Mouse (Mus musculus) liver, embryonic 13.5 days (tissue): ENCODE results near the gene Iqcf6. TPM values are rescaled to one million over a fixed set of nuclear protein-coding genes. Genes with fewer than 3 reads are reported as not detected.
"Not testable (repeated sequence)": the region's sequence is repeated elsewhere in the genome, so short reads cannot be mapped to it uniquely, and the experiment has no call there.

Source experiments
- ATAC-seq: fragments of 200-750 bp; cut with Nextera tagmentation; 2 replicates; pipeline ENCODE4 v1.8.0; 2017; ENCODE audit warnings: low read depth, mild to moderate bottlenecking, moderate number of reproducible peaks, moderate library complexity
- DNase-seq: peaks from one replicate; pipeline ENCODE4 v3.0.0; 2022
- H3K27ac ChIP-seq: fragments of 300-500 bp; sonication (generic); 2 replicates; pipeline ENCODE4 v1.5.1; 2015; ENCODE audit warnings: moderate library complexity, mild to moderate bottlenecking, inconsistent platforms
- H3K27me3 ChIP-seq: fragments of 300-500 bp; sonication (generic); 2 replicates; pipeline ENCODE4 v1.6.1; 2015; ENCODE audit warnings: mild to moderate bottlenecking, inconsistent platforms
- H3K36me3 ChIP-seq: fragments of 300-500 bp; sonication (generic); 2 replicates; pipeline ENCODE4 v1.6.1; 2015; ENCODE audit warnings: mild to moderate bottlenecking, inconsistent platforms
- H3K4me1 ChIP-seq: fragments of 300-500 bp; sonication (generic); replicated peaks from 2 replicates; pipeline ENCODE4 v1.6.1; 2015; ENCODE audit warnings: inconsistent platforms
- H3K4me2 ChIP-seq: fragments of 300-500 bp; sonication (generic); 2 replicates; pipeline ENCODE4 v1.6.1; 2015; ENCODE audit warnings: inconsistent platforms, mild to moderate bottlenecking, moderate library complexity
- H3K4me3 ChIP-seq: fragments of 300-500 bp; sonication (generic); replicated peaks from 2 replicates; pipeline ENCODE4 v1.5.1; 2015; ENCODE audit warnings: mild to moderate bottlenecking, inconsistent platforms
- H3K9ac ChIP-seq: fragments of 300-500 bp; sonication (generic); 2 replicates; pipeline ENCODE4 v1.6.1; 2015; ENCODE audit warnings: mild to moderate bottlenecking, inconsistent platforms
- H3K9me3 ChIP-seq: fragments of 300-500 bp; sonication (generic); replicated peaks from 2 replicates; pipeline ENCODE4 v1.6.1; 2016; ENCODE audit warnings: inconsistent platforms
- WGBS: fragments of 180-500 bp; shearing (Covaris S2); methylation state at CpG from one replicate; pipeline ENCODE4 v1.1.7; 2015; ENCODE audit not compliant: insufficient replicate concordance; 5-methylcytosine and 5-hydroxymethylcytosine counted together
- polyA plus RNA-seq: library from polyadenylated mRNA; unstranded; fragments of >200 nt; fragmentation: Nextera tagmentation; extraction: Ambion mirVana; gene quantifications from 2 replicates; pipeline ENCODE4 v1.2.1, GENCODE M21; 2015

Iqcf6 gene
- not detected in 2 replicates for polyA plus RNA-seq

DNA sequence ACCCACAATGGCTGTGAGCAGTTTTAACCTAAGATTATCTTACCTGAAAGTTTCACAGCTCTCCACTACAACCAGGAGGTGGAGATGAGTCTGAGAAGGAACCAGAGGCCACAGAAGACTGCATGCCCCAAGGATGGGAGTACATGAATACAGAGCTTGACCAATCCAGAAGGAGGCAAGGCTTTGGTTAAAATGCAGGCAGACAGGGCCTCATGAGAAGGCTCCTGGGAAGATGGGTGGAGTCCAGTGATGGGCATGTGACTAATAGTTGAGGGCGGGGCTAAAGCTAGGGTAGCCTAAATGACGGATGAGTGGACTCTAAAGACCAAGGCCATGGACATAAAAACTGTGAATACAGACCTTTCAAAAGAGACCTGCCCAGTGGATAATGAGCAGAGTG, at the start of gene Iqcf6:
Iqcf6 (plus strand) TSS at position 301 of the 400 bp plus-strand sequence.
- ATAC-seq, result no peak
- H3K27me3 ChIP-seq, result no peaks in the 10 kb centered on the region
- H3K4me1 ChIP-seq, result no peaks in the 10 kb centered on the region
- DNase-seq, result no peak
- H3K9ac ChIP-seq, result no peak within 1 kb of the TSS
- H3K27ac ChIP-seq, result no peak within 1 kb of the TSS
- WGBS, result 45% methylated on average over 2 of the region's 2 CpGs
- H3K36me3 ChIP-seq, result no peaks in the 10 kb centered on the region
- H3K4me3 ChIP-seq, result no peak within 1 kb of the TSS
- no peaks in the 10 kb centered on the region for H3K9me3 ChIP-seq
- H3K4me2 ChIP-seq, result no peak within 1 kb of the TSS

DNA sequence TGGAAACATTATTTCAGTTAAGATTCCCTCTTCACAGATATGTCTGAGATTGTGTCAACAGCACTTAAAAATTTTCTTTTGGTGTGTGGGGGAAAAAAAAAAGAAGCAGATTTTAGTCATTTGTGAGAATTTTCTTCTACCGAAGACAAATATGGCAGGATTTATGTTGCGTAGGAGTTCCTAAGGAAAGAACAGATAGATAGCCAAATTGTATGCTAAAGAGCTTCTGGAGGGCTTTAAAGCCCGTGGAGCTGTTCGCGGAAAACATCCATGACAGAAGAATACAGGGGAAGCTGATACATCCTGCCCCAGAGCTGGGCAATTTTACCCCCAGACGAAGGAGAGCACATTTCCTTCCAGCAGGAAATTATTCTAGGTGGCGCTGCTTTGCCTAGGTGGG, 46.4 kb upstream of the Iqcf6 start:
- Histone ChIP-seq H3K4me3 (no peak overlapping the region), H3K9ac (no peak overlapping the region), H3K4me2 (no peak overlapping the region), H3K36me3 (no peaks in the 10 kb centered on the region), H3K4me1 (no peaks in the 10 kb centered on the region), H3K9me3 (no peaks in the 10 kb centered on the region), H3K27ac (no peak overlapping the region), H3K27me3 (no peaks in the 10 kb centered on the region)
- WGBS, result 64% methylated on average over 7 of the region's 7 CpGs
- ATAC-seq (no peak), DNase-seq (no peak)

DNA sequence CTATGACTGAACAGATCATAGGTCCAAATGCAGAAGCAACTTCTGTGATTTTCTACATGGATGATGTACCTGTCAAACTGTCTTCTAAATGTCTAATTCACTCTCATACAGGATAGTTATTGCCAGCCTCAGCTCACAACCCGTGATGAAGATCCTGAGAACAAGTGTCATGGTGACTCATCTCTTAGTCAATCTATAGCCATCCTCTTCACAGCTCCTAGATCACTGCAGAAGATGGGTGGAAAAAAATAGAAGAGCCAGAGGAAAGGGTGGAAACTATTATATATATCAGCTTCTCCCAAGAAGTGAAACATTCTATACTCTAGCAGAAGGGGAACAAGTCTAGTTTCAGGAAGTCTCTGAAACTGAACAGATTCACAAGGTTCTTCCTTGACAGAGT, 43.8 kb upstream of the Iqcf6 start:
- DNase-seq (no peak), ATAC-seq (no peak)
- Histone ChIP-seq H3K36me3 (no peaks in the 10 kb centered on the region), H3K4me1 (no peaks in the 10 kb centered on the region), H3K4me2 (no peak overlapping the region), H3K27me3 (no peaks in the 10 kb centered on the region), H3K9me3 (no peaks in the 10 kb centered on the region), H3K9ac (no peak overlapping the region), H3K4me3 (no peak overlapping the region), H3K27ac (no peak overlapping the region)
- 40% methylated on average over 1 of the region's 1 CpGs for WGBS

DNA sequence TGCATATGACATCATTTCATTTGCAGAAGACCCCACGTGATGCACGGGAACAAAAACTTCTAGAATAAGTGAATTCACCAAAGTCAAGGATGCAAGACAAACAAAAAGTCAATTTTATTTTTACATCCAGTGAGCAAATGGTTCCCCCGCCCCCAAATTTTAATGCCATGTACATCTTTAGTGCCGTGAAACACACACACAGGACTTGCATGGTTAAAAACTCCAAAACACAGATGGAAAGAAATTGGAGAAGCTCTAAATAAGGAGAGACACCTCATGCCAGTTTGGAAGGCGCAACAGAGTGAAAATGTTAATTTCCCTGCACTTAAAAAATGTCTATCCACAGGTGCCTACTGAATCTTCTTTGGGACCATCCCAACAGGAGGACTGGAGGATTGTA, 34.2 kb upstream of the Iqcf6 start:
- no peak for DNase-seq
- Histone ChIP-seq H3K4me1 (no peaks in the 10 kb centered on the region), H3K27ac (no peak overlapping the region), H3K36me3 (no peaks in the 10 kb centered on the region), H3K27me3 (no peaks in the 10 kb centered on the region), H3K4me2 (no peak overlapping the region), H3K9me3 (no peaks in the 10 kb centered on the region), H3K4me3 (no peak overlapping the region), H3K9ac (no peak overlapping the region)
- 70% methylated on average over 5 of the region's 5 CpGs for WGBS
- no peak for ATAC-seq

DNA sequence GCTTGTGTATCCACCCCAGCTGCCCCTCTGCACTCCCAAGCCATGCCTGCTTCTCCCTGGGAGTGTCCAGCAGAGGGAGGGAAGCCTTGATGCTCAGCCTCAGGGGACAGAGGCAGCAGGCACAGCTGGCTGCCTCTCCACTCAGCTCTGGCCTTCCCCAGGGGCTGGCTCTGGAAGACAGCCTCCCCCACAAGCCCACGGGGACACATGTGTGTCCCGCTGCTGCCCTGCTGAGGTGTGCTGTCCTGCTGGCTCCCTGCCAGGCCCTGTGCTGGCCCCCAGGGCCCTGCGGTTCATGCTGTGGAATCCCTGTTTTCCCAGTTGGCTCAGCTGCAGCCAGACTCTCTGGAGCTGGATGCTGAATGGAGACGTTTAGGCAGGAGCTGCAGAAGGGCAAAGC, 31.0 kb upstream of the Iqcf6 start:
- ATAC-seq, H3K4me2 ChIP-seq, H3K36me3 ChIP-seq, H3K27ac ChIP-seq, H3K27me3 ChIP-seq, H3K9me3 ChIP-seq, H3K9ac ChIP-seq, H3K4me1 ChIP-seq, H3K4me3 ChIP-seq, DNase-seq: not testable (repeated sequence)
- WGBS, result 39% methylated on average over 4 of the region's 4 CpGs

DNA sequence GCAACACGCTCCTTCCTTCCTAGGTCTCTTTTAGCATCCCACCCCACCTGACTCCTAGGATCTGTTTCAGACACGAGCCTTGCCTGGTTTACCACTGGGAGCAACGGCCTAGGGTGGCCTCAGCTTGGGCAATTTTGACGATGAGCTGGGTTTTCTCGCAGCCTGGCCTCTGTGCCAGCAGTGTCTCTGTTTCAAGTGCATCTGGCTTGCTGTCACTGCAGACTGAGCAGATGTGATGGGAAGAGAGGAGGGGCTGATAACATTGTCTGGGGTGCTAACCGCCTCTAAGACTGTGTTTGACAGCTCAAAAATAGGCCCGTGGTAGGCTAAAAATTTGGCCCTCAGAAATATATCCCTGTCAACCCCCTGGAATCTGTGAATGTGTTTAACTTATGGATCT, 30.5 kb upstream of the Iqcf6 start:
- WGBS, result 62% methylated on average over 7 of the region's 7 CpGs
- H3K27ac ChIP-seq, result no peak overlapping the region

DNA sequence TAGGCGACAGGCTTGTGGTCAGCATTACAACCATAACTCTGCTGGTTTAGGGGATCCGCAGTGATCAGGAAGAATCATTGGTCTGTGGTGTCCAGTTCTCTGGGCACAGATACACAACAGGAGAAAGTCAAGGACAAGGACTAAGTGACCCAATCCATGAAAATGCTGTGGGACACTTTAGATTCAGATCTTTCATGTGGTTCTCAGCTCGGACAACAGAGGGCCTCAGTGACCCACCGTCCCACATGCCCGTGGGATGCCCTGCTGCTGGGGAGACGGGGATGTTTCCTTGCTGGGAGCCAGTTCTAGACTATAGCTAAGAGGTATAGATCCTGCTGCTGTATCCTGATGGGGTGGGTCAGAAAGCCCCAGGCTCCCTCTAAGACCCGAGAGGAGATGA, 27.9 kb upstream of the Iqcf6 start:
- ATAC-seq (no peak), DNase-seq (no peak)
- Histone ChIP-seq H3K27ac (no peak overlapping the region), H3K4me3 (no peak overlapping the region), H3K4me1 (no peaks in the 10 kb centered on the region), H3K4me2 (no peak overlapping the region), H3K9me3 (no peaks in the 10 kb centered on the region), H3K27me3 (no peaks in the 10 kb centered on the region), H3K9ac (no peak overlapping the region), H3K36me3 (no peaks in the 10 kb centered on the region)
- 30% methylated on average over 7 of the region's 7 CpGs for WGBS

More for the DNA sequence above, 30.5 kb upstream of the Iqcf6 start:
- no peaks in the 10 kb centered on the region for H3K4me1 ChIP-seq
- H3K4me3 ChIP-seq, result no peak overlapping the region
- H3K4me2 ChIP-seq, result no peak overlapping the region
- no peaks in the 10 kb centered on the region for H3K27me3 ChIP-seq
- no peaks in the 10 kb centered on the region for H3K9me3 ChIP-seq
- H3K9ac ChIP-seq, result no peak overlapping the region
- no peaks in the 10 kb centered on the region for H3K36me3 ChIP-seq
- ATAC-seq (no peak), DNase-seq (no peak)

DNA sequence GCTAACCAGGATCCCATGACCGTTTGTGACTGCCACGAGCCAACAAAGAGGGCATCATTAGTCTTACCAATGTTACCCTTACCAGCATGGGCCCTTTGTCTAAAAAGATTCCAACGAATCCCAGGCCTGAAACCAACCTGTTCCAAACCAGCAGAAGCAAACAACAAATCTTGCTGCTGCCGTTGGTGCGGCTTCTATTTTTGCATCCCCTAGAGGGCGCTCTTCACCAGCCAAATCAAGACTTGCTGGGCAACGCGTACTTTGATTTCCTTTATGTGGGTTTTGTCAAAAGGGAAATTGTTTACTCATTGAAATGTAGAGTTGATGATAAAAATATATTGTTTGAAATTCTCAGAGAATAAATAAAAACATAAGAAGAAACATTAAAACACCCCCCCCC, 25.8 kb upstream of the Iqcf6 start:
- Histone ChIP-seq H3K9ac (no peak overlapping the region), H3K27ac (no peak overlapping the region), H3K4me3 (no peak overlapping the region), H3K4me1 (no peaks in the 10 kb centered on the region), H3K4me2 (no peak overlapping the region), H3K36me3 (no peaks in the 10 kb centered on the region), H3K9me3 (no peaks in the 10 kb centered on the region), H3K27me3 (no peaks in the 10 kb centered on the region)
- peak; percentile 16 for DNase-seq
- 24% methylated on average over 8 of the region's 8 CpGs for WGBS
- ATAC-seq, result no peak

DNA sequence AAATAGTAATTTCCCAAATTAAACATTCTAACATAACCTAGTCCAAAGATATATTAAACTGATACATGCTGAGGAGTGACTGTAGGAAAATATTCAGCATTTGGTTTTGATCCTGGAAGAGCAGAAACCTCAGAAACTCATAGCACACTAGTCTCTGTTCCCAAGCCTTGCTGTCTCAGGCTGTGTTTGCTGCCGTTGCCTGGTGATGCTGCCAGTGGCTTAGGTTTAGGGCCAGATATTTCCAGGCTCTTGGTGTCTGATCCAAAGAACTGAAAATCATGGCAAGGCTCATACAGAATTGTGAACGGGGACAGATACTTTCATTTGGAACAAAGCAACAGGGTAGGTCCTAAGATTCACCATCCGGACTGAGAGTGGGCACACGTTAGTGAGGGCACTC, 15.7 kb upstream of the Iqcf6 start:
- no peak overlapping the region for H3K4me2 ChIP-seq
- no peak for DNase-seq
- no peak overlapping the region for H3K9ac ChIP-seq
- no peak for ATAC-seq
- no peaks in the 10 kb centered on the region for H3K4me1 ChIP-seq
- 65% methylated on average over 4 of the region's 4 CpGs for WGBS
- H3K27me3 ChIP-seq, result no peaks in the 10 kb centered on the region
- no peak overlapping the region for H3K27ac ChIP-seq
- H3K36me3 ChIP-seq, result no peaks in the 10 kb centered on the region
- H3K9me3 ChIP-seq, result no peaks in the 10 kb centered on the region
- no peak overlapping the region for H3K4me3 ChIP-seq

DNA sequence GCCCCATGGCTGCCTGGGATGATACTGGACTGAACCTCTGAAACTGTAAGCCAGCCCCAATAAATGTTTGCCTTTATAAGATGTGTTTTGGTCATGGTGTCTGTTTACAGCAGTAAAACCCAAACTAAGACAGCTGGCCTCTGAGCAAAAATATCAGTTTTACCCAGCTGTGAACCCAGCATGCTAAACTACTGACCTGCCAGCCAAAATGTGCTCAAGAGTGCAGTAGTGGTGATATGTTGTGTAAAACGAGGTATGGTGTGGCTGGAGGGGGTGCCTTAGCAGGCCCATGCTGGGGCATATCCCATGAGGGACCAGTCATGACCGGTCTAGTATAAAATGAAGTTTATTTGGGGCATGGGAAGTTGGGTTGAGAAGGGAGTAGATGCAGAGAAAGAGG, 12.4 kb upstream of the Iqcf6 start:
- H3K4me3 ChIP-seq, result no peak overlapping the region
- no peaks in the 10 kb centered on the region for H3K36me3 ChIP-seq
- DNase-seq, result no peak
- no peaks in the 10 kb centered on the region for H3K9me3 ChIP-seq
- WGBS, result 39% methylated on average over 2 of the region's 2 CpGs
- no peaks in the 10 kb centered on the region for H3K4me1 ChIP-seq
- no peak overlapping the region for H3K9ac ChIP-seq
- no peaks in the 10 kb centered on the region for H3K27me3 ChIP-seq
- H3K27ac ChIP-seq, result no peak overlapping the region
- ATAC-seq, result no peak
- H3K4me2 ChIP-seq, result no peak overlapping the region

DNA sequence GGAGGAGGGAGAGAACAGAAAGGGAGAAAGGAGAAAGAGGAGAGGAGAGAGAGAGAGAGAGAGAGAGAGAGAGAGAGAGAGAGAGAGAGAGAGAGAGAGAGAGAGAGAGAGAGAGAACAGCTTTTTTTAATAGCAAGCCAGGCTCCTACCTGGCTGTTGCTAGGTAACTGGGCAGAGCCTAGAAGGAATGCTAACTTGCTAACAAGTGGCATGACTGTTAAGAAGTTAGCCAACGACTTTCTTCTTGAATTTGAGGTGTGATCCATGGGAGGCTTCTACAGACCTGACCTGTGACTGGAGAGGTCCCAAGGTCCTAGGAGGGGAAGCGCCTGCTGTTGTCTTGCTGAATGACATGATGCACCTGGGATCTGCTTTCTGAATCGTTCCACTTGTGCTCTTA, 11.8 kb upstream of the Iqcf6 start:
- no peak overlapping the region for H3K9ac ChIP-seq
- H3K27ac ChIP-seq, result no peak overlapping the region
- WGBS, result 40% methylated on average over 3 of the region's 3 CpGs
- H3K4me3 ChIP-seq, result no peak overlapping the region
- H3K27me3 ChIP-seq, result no peaks in the 10 kb centered on the region
- no peaks in the 10 kb centered on the region for H3K4me1 ChIP-seq
- no peaks in the 10 kb centered on the region for H3K36me3 ChIP-seq
- no peak overlapping the region for H3K4me2 ChIP-seq
- no peak for ATAC-seq
- no peak for DNase-seq
- no peaks in the 10 kb centered on the region for H3K9me3 ChIP-seq

DNA sequence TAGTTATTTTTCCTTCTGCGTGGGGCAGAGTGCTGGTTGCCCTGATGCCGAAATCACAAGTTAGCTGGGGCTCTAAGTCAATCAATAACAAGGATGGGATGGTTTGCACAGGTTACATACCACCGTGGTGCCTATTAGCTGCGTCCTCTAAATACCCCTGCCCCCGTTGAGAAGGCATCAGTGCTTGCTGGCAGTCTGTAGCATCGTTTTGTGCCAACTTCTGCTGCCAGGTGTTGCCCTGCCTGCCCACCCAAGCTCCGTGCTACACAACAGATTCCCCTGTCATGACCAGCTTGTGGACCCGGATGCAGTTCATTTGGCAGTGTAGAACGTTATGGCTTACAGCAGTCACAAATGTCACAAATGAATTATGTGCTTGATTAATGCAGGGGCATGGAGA, 10.1 kb upstream of the Iqcf6 start:
- no peaks in the 10 kb centered on the region for H3K27me3 ChIP-seq
- H3K9me3 ChIP-seq, result no peaks in the 10 kb centered on the region
- H3K4me3 ChIP-seq, result no peak overlapping the region
- 58% methylated on average over 9 of the region's 9 CpGs for WGBS
- H3K4me2 ChIP-seq, result no peak overlapping the region
- H3K4me1 ChIP-seq, result no peaks in the 10 kb centered on the region
- no peak overlapping the region for H3K27ac ChIP-seq
- no peaks in the 10 kb centered on the region for H3K36me3 ChIP-seq
- no peak for ATAC-seq
- H3K9ac ChIP-seq, result no peak overlapping the region
- no peak for DNase-seq

DNA sequence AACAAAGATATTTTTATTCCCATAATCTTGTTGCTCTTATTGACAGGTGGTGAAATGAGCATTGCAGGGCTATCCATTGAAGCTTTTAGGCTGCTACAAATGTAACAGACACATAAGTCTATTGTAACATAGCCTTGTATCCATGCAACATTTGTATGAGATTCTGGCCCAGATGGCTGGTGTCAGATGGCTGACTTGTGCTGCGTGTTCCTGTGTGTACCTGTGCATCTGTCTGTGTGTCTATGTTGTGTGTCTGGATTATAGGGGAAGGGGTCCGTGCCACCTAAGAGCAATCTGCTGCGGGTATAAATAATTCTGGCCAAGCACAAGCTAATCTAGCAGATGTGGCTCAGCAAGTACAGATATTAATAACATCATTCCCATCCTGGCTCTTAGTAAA, 8.9 kb upstream of the Iqcf6 start:
- Histone ChIP-seq H3K36me3 (no peaks in the 10 kb centered on the region), H3K9me3 (no peaks in the 10 kb centered on the region), H3K27ac (no peak overlapping the region), H3K9ac (no peak overlapping the region), H3K27me3 (no peaks in the 10 kb centered on the region), H3K4me3 (no peak overlapping the region), H3K4me1 (no peaks in the 10 kb centered on the region), H3K4me2 (no peak overlapping the region)
- DNase-seq (no peak), ATAC-seq (no peak)
- 60% methylated on average over 3 of the region's 3 CpGs for WGBS
